Mouse (Mus musculus): ENCODE data around the gene Pdlim7. TPM values are rescaled to one million over a fixed set of nuclear protein-coding genes. Genes with fewer than 3 reads are reported as not detected.

Pdlim7 gene
- 1.1 TPM for polyA plus RNA-seq (2014; fragmentation: Illumina TruSeq; extraction: RNeasy Lipid Tissue Mini Kit (QIAGEN cat#74804); ENCODE audit: low read depth, low replicate concordance)

DNA sequence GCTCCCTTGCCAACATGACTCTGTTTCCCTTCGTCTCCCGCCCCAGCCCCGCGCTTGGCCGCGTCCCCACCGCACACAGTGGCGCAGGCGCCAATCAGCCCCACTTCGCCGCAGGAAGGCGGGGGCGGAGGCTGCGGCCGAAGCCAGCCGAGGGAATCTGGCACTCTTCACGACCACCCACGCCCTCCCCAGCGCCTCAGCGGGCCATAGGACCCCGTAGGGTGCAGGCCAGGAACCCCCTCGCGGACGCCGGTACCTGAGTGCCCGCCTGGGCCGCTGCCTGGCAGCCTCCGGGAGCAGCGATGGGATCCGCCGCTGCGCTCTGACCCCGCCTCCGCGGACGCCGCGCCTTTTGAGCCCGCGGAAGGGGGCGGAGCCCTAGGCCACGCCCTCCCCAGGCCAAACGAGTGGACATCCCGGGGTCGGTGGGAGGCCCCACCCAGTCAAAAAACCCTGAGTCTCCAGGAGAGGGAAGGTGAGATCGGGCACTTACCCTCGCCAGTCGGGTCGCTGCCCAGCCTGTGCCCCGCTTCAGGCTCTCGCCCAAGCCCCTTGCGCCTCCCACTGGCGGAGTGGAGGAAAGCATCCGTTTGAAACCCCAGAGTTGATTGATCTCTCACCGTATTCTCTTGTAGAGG, at the start of gene Pdlim7:
Gene Pdlim7, minus strand, starts transcription at position 566 of the 638 bp plus-strand sequence.

DNA sequence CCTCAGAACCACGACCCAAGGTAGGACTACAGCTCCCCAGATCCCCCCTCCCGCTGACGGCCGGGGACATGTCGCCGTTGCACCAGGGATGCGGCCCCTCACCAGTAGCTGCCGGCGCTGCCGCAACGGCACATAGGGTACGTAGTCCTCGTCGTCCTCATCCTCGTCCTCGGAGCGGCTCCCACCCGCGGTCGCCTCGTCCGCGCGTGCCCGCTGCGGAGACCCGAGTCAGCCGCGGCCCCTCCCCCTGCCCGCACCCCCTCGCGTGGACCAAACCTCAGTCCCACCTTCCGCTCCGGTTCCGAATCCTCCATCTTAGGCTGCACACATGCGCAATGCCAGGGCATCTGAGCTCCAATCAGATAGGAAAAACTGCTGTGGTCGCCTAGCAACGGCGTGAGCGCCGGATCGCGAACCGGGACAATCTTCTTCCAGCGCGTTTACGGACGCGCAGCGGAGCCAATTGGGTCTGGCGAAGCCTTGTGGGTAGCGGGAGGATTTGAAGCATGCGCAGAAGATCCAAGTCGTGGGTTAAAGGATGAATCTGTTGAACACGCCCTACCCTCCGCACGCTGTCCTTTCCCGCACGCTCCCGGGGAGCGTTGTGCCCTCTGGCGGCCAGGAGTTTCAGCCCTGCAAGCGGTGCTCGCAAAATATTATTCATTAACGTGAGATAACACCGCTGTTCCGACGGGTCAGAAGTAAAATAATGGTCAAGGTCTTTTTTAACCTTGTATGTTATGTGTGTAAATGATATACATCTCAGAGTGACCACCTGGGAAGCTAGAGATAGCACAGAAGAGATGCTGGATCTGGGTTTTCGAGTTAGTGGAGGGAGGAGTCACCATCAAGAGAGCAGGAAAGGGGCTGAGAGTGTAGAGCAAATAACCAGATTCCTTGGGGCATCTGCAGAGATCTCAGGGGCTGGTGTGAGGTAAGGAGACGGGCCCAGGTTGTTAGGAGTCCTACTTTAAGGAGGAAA, 23.0 kb upstream of the Pdlim7 start, which contains the start of gene Ddx41:
Gene Ddx41, minus strand, starts transcription at position 465 of the 982 bp plus-strand sequence.

DNA sequence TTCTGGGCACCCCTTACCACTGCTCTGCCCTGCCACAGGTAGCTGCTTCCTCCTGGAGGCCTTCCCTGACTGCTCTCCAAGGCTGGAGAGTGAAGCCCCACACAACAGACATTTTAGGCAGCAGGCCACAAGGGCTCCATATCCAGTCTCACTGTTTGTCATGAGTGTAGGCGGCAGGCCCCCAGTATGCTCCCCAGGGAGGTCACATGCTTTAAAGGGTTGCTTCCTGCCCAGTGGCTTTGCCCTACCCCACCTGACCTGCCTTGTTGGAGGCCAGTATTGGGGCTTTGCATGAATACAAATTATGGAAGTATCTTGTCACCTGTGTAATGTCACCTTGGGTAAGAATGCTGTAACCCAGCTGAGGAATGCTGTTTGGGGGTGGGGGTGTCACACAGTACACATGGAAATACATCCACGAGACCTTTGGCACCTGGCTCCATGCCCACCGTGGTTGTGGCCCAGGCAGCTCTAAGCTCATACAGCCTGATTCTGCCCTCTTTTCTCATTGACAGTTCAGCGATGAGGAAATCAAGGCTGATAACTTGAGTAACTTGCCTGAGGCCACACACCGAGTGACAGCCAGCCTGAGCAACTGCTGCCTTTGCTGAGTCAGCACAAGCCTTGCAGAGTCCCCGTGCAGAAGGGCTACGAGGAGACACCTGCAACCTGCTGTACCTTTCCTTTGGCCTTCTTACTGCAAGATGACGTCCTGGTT, 15.9 kb upstream of the Pdlim7 start, which contains the start of gene Dok3:
Gene Dok3, minus strand, starts transcription at position 99 of the 718 bp plus-strand sequence.

DNA sequence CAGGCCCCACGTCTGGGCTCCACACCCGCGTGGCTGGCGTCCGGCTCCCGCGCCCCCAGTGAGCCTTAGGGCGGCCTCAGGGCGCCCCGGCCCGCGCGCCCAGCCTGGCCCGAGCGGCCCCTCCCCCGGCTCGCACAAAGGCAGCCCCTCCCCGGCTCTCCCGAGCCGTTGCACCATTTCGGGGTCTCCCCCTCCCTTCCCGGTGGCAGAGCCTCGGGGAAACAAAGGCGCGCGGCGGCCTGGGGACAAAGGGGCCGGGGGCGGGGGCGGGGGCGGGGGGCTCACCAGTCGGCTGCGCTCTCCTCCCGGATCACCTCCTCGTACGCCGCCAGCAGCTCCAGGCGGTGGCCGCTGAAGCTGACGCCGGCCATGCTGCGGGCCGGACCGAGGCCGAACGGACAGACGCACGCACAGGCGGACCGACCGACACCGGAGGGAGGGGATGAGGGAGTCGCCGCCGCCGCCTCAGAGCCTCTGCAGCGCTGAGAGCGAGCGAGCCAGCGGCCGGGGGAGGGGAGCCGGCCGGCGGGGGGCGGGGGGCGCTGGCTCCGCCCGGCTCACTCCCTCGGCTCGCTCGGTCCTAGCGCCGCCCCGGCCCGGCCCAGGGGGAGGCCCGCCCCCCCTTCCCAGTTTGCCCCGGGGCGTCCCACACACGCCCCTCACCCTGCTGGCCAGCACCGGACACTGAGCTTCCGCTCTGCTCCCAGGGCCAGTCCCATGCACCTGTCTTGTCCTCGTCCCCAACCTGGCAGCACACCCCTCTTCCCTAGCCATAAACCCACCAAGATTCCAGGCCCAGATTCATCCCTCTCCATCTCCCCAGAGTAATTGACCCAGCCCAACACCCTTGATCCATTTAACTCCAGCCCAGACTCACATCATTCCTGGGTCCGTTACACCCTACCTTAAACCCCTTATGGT, 25.6 kb downstream of the Pdlim7 start, which contains the start of gene Dbn1:
Gene Dbn1, minus strand, starts transcription at position 534 of the 921 bp plus-strand sequence.

DNA sequence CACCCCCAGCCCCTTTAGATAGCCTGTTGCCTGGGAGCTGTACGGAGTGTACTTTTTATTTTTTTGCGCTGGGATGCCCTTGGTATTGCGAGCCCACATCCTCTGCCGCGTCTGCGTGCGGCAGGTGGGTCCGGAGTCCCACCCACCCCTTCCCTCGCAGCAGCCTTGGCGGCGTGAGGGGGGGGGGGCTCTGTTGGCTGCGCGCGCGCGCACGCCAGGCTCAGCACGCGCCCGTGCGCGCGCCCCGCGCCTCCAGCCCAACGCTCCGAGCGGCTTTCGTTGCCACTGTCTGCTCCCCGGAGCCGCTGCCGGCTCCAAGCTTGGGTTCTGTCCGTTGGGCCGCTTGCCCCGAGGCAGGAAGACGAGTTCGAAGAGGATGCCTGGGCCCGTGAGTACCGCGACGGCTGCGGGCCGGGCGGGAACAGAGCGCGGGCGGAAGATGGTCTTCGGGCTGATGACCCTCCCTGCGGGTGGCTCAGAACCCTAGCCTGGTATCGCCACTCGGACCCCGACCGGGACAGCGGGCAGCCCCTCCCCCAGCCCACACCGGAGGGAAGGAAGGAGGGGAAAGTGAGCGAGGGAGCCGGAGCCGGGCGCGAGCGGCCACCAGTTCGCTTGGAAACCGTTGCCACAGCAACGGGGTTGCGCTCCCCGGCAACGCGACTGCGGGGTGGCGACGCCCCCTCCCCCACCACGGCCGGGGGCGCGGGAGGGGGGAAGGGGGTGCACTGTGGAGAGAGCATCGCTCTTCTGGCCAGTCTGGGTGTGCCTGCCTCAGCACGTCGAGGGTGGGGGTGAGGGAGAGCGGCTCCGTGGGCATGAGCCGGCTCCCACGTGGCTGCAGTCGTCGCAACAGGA, 49.2 kb downstream of the Pdlim7 start, which contains the start of gene Prr7:
Gene Prr7, plus strand, starts transcription at position 241 of the 858 bp plus-strand sequence.

Other genes with a start within 250 kb of the Pdlim7 start
- gene Prelid1, start 193.2 kb downstream of the Pdlim7 start, polyA plus RNA-seq (2014; fragmentation: Illumina TruSeq; extraction: RNeasy Lipid Tissue Mini Kit (QIAGEN cat#74804); ENCODE audit: low read depth, low replicate concordance) = 10.2 TPM
- gene Rab24, start 191.7 kb downstream of the Pdlim7 start, polyA plus RNA-seq (2014; fragmentation: Illumina TruSeq; extraction: RNeasy Lipid Tissue Mini Kit (QIAGEN cat#74804); ENCODE audit: low read depth, low replicate concordance) = 13.6 TPM
- not detected for gene Mxd3, start 183.9 kb downstream of the Pdlim7 start, polyA plus RNA-seq (2014; fragmentation: Illumina TruSeq; extraction: RNeasy Lipid Tissue Mini Kit (QIAGEN cat#74804); ENCODE audit: low read depth, low replicate concordance)
- 29.8 TPM for gene Lman2, start 150.9 kb downstream of the Pdlim7 start, polyA plus RNA-seq (2014; fragmentation: Illumina TruSeq; extraction: RNeasy Lipid Tissue Mini Kit (QIAGEN cat#74804); ENCODE audit: low read depth, low replicate concordance)
- gene Rgs14, start 143.9 kb downstream of the Pdlim7 start, polyA plus RNA-seq (2014; fragmentation: Illumina TruSeq; extraction: RNeasy Lipid Tissue Mini Kit (QIAGEN cat#74804); ENCODE audit: low read depth, low replicate concordance) = not detected
- not detected for gene Slc34a1, start 115.5 kb downstream of the Pdlim7 start, polyA plus RNA-seq (2014; fragmentation: Illumina TruSeq; extraction: RNeasy Lipid Tissue Mini Kit (QIAGEN cat#74804); ENCODE audit: low read depth, low replicate concordance)
- not detected for gene Pfn3, start 98.4 kb downstream of the Pdlim7 start, polyA plus RNA-seq (2014; fragmentation: Illumina TruSeq; extraction: RNeasy Lipid Tissue Mini Kit (QIAGEN cat#74804); ENCODE audit: low read depth, low replicate concordance)
- gene F12, start 86.9 kb downstream of the Pdlim7 start, polyA plus RNA-seq (2014; fragmentation: Illumina TruSeq; extraction: RNeasy Lipid Tissue Mini Kit (QIAGEN cat#74804); ENCODE audit: low read depth, low replicate concordance) = not detected
- 10.4 TPM for gene Grk6, start 68.6 kb downstream of the Pdlim7 start, polyA plus RNA-seq (2014; fragmentation: Illumina TruSeq; extraction: RNeasy Lipid Tissue Mini Kit (QIAGEN cat#74804); ENCODE audit: low read depth, low replicate concordance)
- gene Prr7, start 49.4 kb downstream of the Pdlim7 start, polyA plus RNA-seq (2014; fragmentation: Illumina TruSeq; extraction: RNeasy Lipid Tissue Mini Kit (QIAGEN cat#74804); ENCODE audit: low read depth, low replicate concordance) = not detected
- 0.98 TPM for gene Dbn1, start 25.6 kb downstream of the Pdlim7 start, polyA plus RNA-seq (2014; fragmentation: Illumina TruSeq; extraction: RNeasy Lipid Tissue Mini Kit (QIAGEN cat#74804); ENCODE audit: low read depth, low replicate concordance)
- gene Dok3, start 15.6 kb upstream of the Pdlim7 start, polyA plus RNA-seq (2014; fragmentation: Illumina TruSeq; extraction: RNeasy Lipid Tissue Mini Kit (QIAGEN cat#74804); ENCODE audit: low read depth, low replicate concordance) = 0.35 TPM
- 1.0 TPM for gene Ddx41, start 23.0 kb upstream of the Pdlim7 start, polyA plus RNA-seq (2014; fragmentation: Illumina TruSeq; extraction: RNeasy Lipid Tissue Mini Kit (QIAGEN cat#74804); ENCODE audit: low read depth, low replicate concordance)
- 7.6 TPM for gene Fam193b, start 57.4 kb upstream of the Pdlim7 start, polyA plus RNA-seq (2014; fragmentation: Illumina TruSeq; extraction: RNeasy Lipid Tissue Mini Kit (QIAGEN cat#74804); ENCODE audit: low read depth, low replicate concordance)
- 57.2 TPM for gene Tmed9, start 60.1 kb upstream of the Pdlim7 start, polyA plus RNA-seq (2014; fragmentation: Illumina TruSeq; extraction: RNeasy Lipid Tissue Mini Kit (QIAGEN cat#74804); ENCODE audit: low read depth, low replicate concordance)
- 3.3 TPM for gene B4galt7, start 86.2 kb upstream of the Pdlim7 start, polyA plus RNA-seq (2014; fragmentation: Illumina TruSeq; extraction: RNeasy Lipid Tissue Mini Kit (QIAGEN cat#74804); ENCODE audit: low read depth, low replicate concordance)
- 57.1 TPM for gene Caml, start 109.3 kb upstream of the Pdlim7 start, polyA plus RNA-seq (2014; fragmentation: Illumina TruSeq; extraction: RNeasy Lipid Tissue Mini Kit (QIAGEN cat#74804); ENCODE audit: low read depth, low replicate concordance)
- 91.2 TPM for gene Ddx46, start 121.4 kb upstream of the Pdlim7 start, polyA plus RNA-seq (2014; fragmentation: Illumina TruSeq; extraction: RNeasy Lipid Tissue Mini Kit (QIAGEN cat#74804); ENCODE audit: low read depth, low replicate concordance)
- gene B230219D22Rik, start 179.4 kb upstream of the Pdlim7 start, polyA plus RNA-seq (2014; fragmentation: Illumina TruSeq; extraction: RNeasy Lipid Tissue Mini Kit (QIAGEN cat#74804); ENCODE audit: low read depth, low replicate concordance) = 129 TPM
- 84.2 TPM for gene Txndc15, start 201.0 kb upstream of the Pdlim7 start, polyA plus RNA-seq (2014; fragmentation: Illumina TruSeq; extraction: RNeasy Lipid Tissue Mini Kit (QIAGEN cat#74804); ENCODE audit: low read depth, low replicate concordance)
- gene Pcbd2, start 213.7 kb upstream of the Pdlim7 start, polyA plus RNA-seq (2014; fragmentation: Illumina TruSeq; extraction: RNeasy Lipid Tissue Mini Kit (QIAGEN cat#74804); ENCODE audit: low read depth, low replicate concordance) = 12.6 TPM

Data from sigmoid colon, adult 10 weeks (tissue).